8 mouse cellular contexts compared by ENCODE assay signal in genomic region chr17:20944226-20944625, GRCm38 (mm10). TPM values are rescaled to one million over a fixed set of nuclear protein-coding genes. Genes with fewer than 3 reads are reported as not detected.
A peak's percentile ranks its signal among the peaks of the same experiment; 100 is the strongest.
DNase-seq lines count a peak whose midpoint lies in the region; ATAC-seq and TF ChIP-seq lines count a peak whose summit lies in the region.

No protein-coding gene starts in this region.

- DNase-seq in lung, embryonic 14.5 days: peak; percentile 20
- no peak for DNase-seq in lung, postnatal 10 days
- DNase-seq in embryonic facial prominence, embryonic 10.5 days (ENCODE audit: low spot score): no peak
- DNase-seq in retina, postnatal 1 day: peak; percentile 27
- no peak for DNase-seq in right cerebral cortex, adult 18-20 months
- no peak for DNase-seq in urinary bladder, adult 18-20 months (ENCODE audit: low spot score in 2 of 2)
- DNase-seq in thymus, postnatal 14 days: no peak

- H3K36me3 ChIP-seq in lung, embryonic 14.5 days (ENCODE audit: insufficient read depth): no peaks in the 10 kb centered on the region
- no peaks in the 10 kb centered on the region for H3K36me3 ChIP-seq in embryonic facial prominence, embryonic 10.5 days (replicated peaks)
- no peaks in the 10 kb centered on the region for H3K36me3 ChIP-seq in intestine, postnatal 0 days (ENCODE audit: control insufficient read depth, insufficient read depth)

- 54% methylated on average over 3 of the region's 3 CpGs for WGBS in lung, embryonic 14.5 days
- 53% methylated on average over 3 of the region's 3 CpGs for WGBS in embryonic facial prominence, embryonic 10.5 days
- WGBS in intestine, postnatal 0 days: 42% methylated on average over 3 of the region's 3 CpGs

- ATAC-seq in lung, embryonic 14.5 days (ENCODE audit: insufficient read depth): no peak
- ATAC-seq in intestine, postnatal 0 days: no peak

- peak overlapping the region; percentile 69 for H3K4me2 ChIP-seq in lung, embryonic 14.5 days
- H3K4me2 ChIP-seq in intestine, postnatal 0 days (replicated peaks; ENCODE audit: low read depth): peak overlapping the region; percentile 79

- peak overlapping the region; percentile 96 for H3K27ac ChIP-seq in lung, embryonic 14.5 days (ENCODE audit: low read depth)
- peak overlapping the region; percentile 94 for H3K27ac ChIP-seq in embryonic facial prominence, embryonic 10.5 days (replicated peaks)
- H3K27ac ChIP-seq in intestine, postnatal 0 days (ENCODE audit: low read depth, low read length): peak overlapping the region; percentile 95

- peak overlapping the region; percentile 71 for H3K4me3 ChIP-seq in lung, embryonic 14.5 days (ENCODE audit: low read depth, low read length)
- H3K4me3 ChIP-seq in embryonic facial prominence, embryonic 10.5 days: peak overlapping the region; percentile 82
- H3K4me3 ChIP-seq in intestine, postnatal 0 days (ENCODE audit: low read depth, low read length): peak overlapping the region; percentile 91

- H3K9me3 ChIP-seq in lung, embryonic 14.5 days (ENCODE audit: low read depth, low read length): no peaks in the 10 kb centered on the region
- H3K9me3 ChIP-seq in embryonic facial prominence, embryonic 10.5 days: no peaks in the 10 kb centered on the region
- H3K9me3 ChIP-seq in intestine, postnatal 0 days (ENCODE audit: control insufficient read depth): no peaks in the 10 kb centered on the region

- peaks cover 10% of the 10 kb centered on the region for H3K4me1 ChIP-seq in lung, embryonic 14.5 days (ENCODE audit: insufficient read depth)
- H3K4me1 ChIP-seq in embryonic facial prominence, embryonic 10.5 days: peaks cover 21% of the 10 kb centered on the region
- peaks cover 5% of the 10 kb centered on the region; the same call in 1 of the 2 replicates for H3K4me1 ChIP-seq in intestine, postnatal 0 days (replicated peaks; ENCODE audit: control insufficient read depth, insufficient read depth, low read length)

- H3K9ac ChIP-seq in lung, embryonic 14.5 days: peak overlapping the region; percentile 47
- H3K9ac ChIP-seq in intestine, postnatal 0 days (ENCODE audit: low read depth, low read length): peak overlapping the region; percentile 62; the same call in 1 of the 2 replicates

- H3K27me3 ChIP-seq in lung, embryonic 14.5 days (ENCODE audit: insufficient read depth, low read length): no peaks in the 10 kb centered on the region
- H3K27me3 ChIP-seq in embryonic facial prominence, embryonic 10.5 days (replicated peaks; ENCODE audit: low read depth, poor library complexity, severe bottlenecking): no peaks in the 10 kb centered on the region
- no peaks in the 10 kb centered on the region for H3K27me3 ChIP-seq in intestine, postnatal 0 days (replicated peaks; ENCODE audit: control insufficient read depth, insufficient read depth, low read length)

- TF ChIP-seq CTCF in lung, embryonic 14.5 days (IDR thresholded peaks at IDR 0.05; ENCODE audit: low read depth): no peak
- no peak for TF ChIP-seq CTCF in intestine, postnatal 0 days (IDR thresholded peaks at IDR 0.05; ENCODE audit: low read depth)

RNA-seq across cellular contexts. Expression of gene Ppp2r1a, which starts 0.9 kb away (rescaled TPM):
- 431 and 435 TPM in 2 replicates for polyA plus RNA-seq in lung, embryonic 14.5 days (2014; fragmentation: Nextera tagmentation; extraction: Ambion mirVana)
- polyA plus RNA-seq in embryonic facial prominence, embryonic 10.5 days (2016; fragmentation: Nextera tagmentation; extraction: Ambion mirVana): 440 and 446 TPM in 2 replicates
- polyA plus RNA-seq in intestine, postnatal 0 days (2015; fragmentation: Nextera tagmentation; extraction: Ambion mirVana): 172 and 178 TPM in 2 replicates

RNA-seq across cellular contexts. Expression of gene Vmn1r232, which starts 24.7 kb away (rescaled TPM):
- polyA plus RNA-seq in lung, embryonic 14.5 days (2014; fragmentation: Nextera tagmentation; extraction: Ambion mirVana): not detected in 2 replicates
- not detected in 2 replicates for polyA plus RNA-seq in embryonic facial prominence, embryonic 10.5 days (2016; fragmentation: Nextera tagmentation; extraction: Ambion mirVana)
- not detected in 2 replicates for polyA plus RNA-seq in intestine, postnatal 0 days (2015; fragmentation: Nextera tagmentation; extraction: Ambion mirVana)

RNA-seq across cellular contexts. Expression of gene Vmn1r231, which starts 39.3 kb away (rescaled TPM):
- polyA plus RNA-seq in lung, embryonic 14.5 days (2014; fragmentation: Nextera tagmentation; extraction: Ambion mirVana): not detected in 2 replicates
- polyA plus RNA-seq in embryonic facial prominence, embryonic 10.5 days (2016; fragmentation: Nextera tagmentation; extraction: Ambion mirVana): not detected in 2 replicates
- polyA plus RNA-seq in intestine, postnatal 0 days (2015; fragmentation: Nextera tagmentation; extraction: Ambion mirVana): not detected in 2 replicates

RNA-seq across cellular contexts. Expression of gene Vmn1r233, which starts 52.0 kb away (rescaled TPM):
- polyA plus RNA-seq in lung, embryonic 14.5 days (2014; fragmentation: Nextera tagmentation; extraction: Ambion mirVana): not detected in 2 replicates
- not detected in 2 replicates for polyA plus RNA-seq in embryonic facial prominence, embryonic 10.5 days (2016; fragmentation: Nextera tagmentation; extraction: Ambion mirVana)
- not detected in 2 replicates for polyA plus RNA-seq in intestine, postnatal 0 days (2015; fragmentation: Nextera tagmentation; extraction: Ambion mirVana)

Comparison
In these comparisons a context has a peak if more than half of its experiments do, and no peak if none do; other contexts are left out.
1. DNase-seq: peak in lung, embryonic 14.5 days (single experiment) and retina, postnatal 1 day (single experiment); none in lung, postnatal 10 days (single experiment), embryonic facial prominence, embryonic 10.5 days (single experiment), right cerebral cortex, adult 18-20 months (single experiment), urinary bladder, adult 18-20 months (0 of 2) and thymus, postnatal 14 days (single experiment).
2. Peak in every context shown above with its lines, with median percentiles within 50 percentile points of each other: H3K27ac ChIP-seq and H3K4me3 ChIP-seq.